Mouse (Mus musculus) limb, embryonic 10.5 days (tissue): ENCODE measurements around the gene Gm20911. TPM values are rescaled to one million over a fixed set of nuclear protein-coding genes. Genes with fewer than 3 reads are reported as not detected.
"Not testable (repeated sequence)": the region's sequence is repeated elsewhere in the genome, so short reads cannot be mapped to it uniquely, and the experiment has no call there.

Experiments
- DNase-seq: peaks from one replicate; pipeline ENCODE4 v3.0.0-alpha.2; 2017; ENCODE audit warnings: low spot score
- H3K27ac ChIP-seq: fragments of 300-500 bp; sonication (generic); 2 replicates; pipeline ENCODE4 v1.5.1; 2016; ENCODE audit warnings: mild to moderate bottlenecking
- H3K27me3 ChIP-seq: fragments of 300-500 bp; sonication (generic); 2 replicates; pipeline ENCODE4 v1.6.1; 2016; ENCODE audit warnings: low read depth, mild to moderate bottlenecking; ENCODE audit not compliant: poor library complexity, severe bottlenecking
- H3K36me3 ChIP-seq: fragments of 300-500 bp; sonication (generic); 2 replicates; pipeline ENCODE4 v1.6.1; 2016; ENCODE audit warnings: mild to moderate bottlenecking, moderate library complexity
- H3K4me1 ChIP-seq: fragments of 300-500 bp; sonication (generic); 2 replicates; pipeline ENCODE4 v1.6.1; 2016
- H3K4me3 ChIP-seq: fragments of 300-500 bp; sonication (generic); 2 replicates; pipeline ENCODE4 v1.5.1; 2016; ENCODE audit warnings: mild to moderate bottlenecking, moderate library complexity
- H3K9me3 ChIP-seq: fragments of 300-500 bp; sonication (generic); replicated peaks from 2 replicates; pipeline ENCODE4 v1.6.1; 2016; ENCODE audit warnings: mild to moderate bottlenecking
- WGBS: fragments of 180-500 bp; shearing (Covaris S2); methylation state at CpG from one replicate; pipeline ENCODE4 v1.1.7; 2016; 5-methylcytosine and 5-hydroxymethylcytosine counted together
- polyA plus RNA-seq: library from polyadenylated mRNA; unstranded; fragments of >200 nt; fragmentation: Nextera tagmentation; extraction: Ambion mirVana; gene quantifications from 2 replicates; pipeline ENCODE4 v1.2.1, GENCODE M21; 2016

Gm20911 gene
- not detected in 2 replicates for polyA plus RNA-seq

GRCm38 (mm10) chrY:81457707-81458106 is at the start of gene Gm20911:
Gm20911 (plus strand) TSS chrY:81458007.
- H3K27ac ChIP-seq, H3K4me3 ChIP-seq, H3K4me1 ChIP-seq, H3K27me3 ChIP-seq, H3K9me3 ChIP-seq, H3K36me3 ChIP-seq, DNase-seq: not testable (repeated sequence)
- WGBS = no CpG with 5 or more reads among the region's 6 CpGs
